Mouse (Mus musculus) embryonic facial prominence, embryonic 15.5 days (tissue): Measurements from ENCODE around the gene Iqgap3. TPM values are rescaled to one million over a fixed set of nuclear protein-coding genes. Genes with fewer than 3 reads are reported as not detected.

Experiments used
- ATAC-seq: fragments of 200-750 bp; cut with Nextera tagmentation; 2 replicates; pipeline ENCODE4 v1.8.0; 2017; ENCODE audit warnings: low read depth, moderate TSS enrichment; ENCODE audit not compliant: insufficient number of reproducible peaks, low FRiP score, low TSS enrichment
- H3K27ac ChIP-seq: fragments of 300-500 bp; sonication (generic); replicated peaks from 2 replicates; pipeline ENCODE4 v1.5.1; 2015; ENCODE audit warnings: mild to moderate bottlenecking, inconsistent platforms
- H3K27me3 ChIP-seq: fragments of 300-500 bp; sonication (generic); 2 replicates; pipeline ENCODE4 v1.6.1; 2015; ENCODE audit warnings: inconsistent platforms
- H3K36me3 ChIP-seq: fragments of 300-500 bp; sonication (generic); 2 replicates; pipeline ENCODE4 v1.6.1; 2015; ENCODE audit warnings: mild to moderate bottlenecking, inconsistent platforms
- H3K4me1 ChIP-seq: fragments of 300-500 bp; sonication (generic); 2 replicates; pipeline ENCODE4 v1.6.1; 2015; ENCODE audit warnings: inconsistent platforms
- H3K4me2 ChIP-seq: fragments of 300-500 bp; sonication (generic); replicated peaks from 2 replicates; pipeline ENCODE4 v1.6.1; 2015; ENCODE audit warnings: mild to moderate bottlenecking, inconsistent platforms
- H3K4me3 ChIP-seq: fragments of 300-500 bp; sonication (generic); replicated peaks from 2 replicates; pipeline ENCODE4 v1.5.1; 2015; ENCODE audit warnings: mild to moderate bottlenecking, inconsistent platforms
- H3K9ac ChIP-seq: fragments of 300-500 bp; sonication (generic); 2 replicates; pipeline ENCODE4 v1.6.1; 2015; ENCODE audit warnings: inconsistent platforms
- H3K9me3 ChIP-seq: fragments of 300-500 bp; sonication (generic); replicated peaks from 2 replicates; pipeline ENCODE4 v1.6.1; 2016; ENCODE audit warnings: inconsistent platforms
- WGBS: fragments of 180-500 bp; shearing (Covaris S2); methylation state at CpG from one replicate; pipeline ENCODE4 v1.1.7; 2015; 5-methylcytosine and 5-hydroxymethylcytosine counted together
- polyA plus RNA-seq: library from polyadenylated mRNA; unstranded; fragments of >200 nt; fragmentation: Nextera tagmentation; extraction: Ambion mirVana; gene quantifications from 2 replicates; pipeline ENCODE4 v1.2.1, GENCODE M21; 2015

Iqgap3 gene
- polyA plus RNA-seq, 1 experiment from 2014 or later, result 16.8 TPM

DNA sequence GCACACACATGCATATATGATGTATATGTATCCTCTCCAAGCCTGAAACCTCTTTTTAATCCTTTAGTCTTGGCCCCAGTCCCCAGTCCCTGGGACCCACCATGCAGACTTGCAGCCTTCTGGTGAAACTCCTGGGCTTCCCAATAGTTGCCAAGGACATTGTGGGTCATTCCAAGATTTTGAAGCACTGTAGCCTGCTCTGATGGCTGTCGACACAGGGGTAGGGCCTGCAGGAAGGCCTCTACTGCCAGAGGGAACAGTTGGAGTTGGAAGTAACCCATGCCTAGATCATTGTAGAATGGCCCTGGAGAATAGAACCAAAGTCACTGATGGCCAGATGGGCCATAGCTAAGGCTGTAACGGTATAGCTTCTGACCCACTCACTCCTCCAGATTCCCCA is 7.4 kb upstream of the Iqgap3 start:
- H3K36me3 ChIP-seq, result no peaks in the 10 kb centered on the region
- WGBS, result 85% methylated on average over 2 of the region's 2 CpGs
- H3K4me1 ChIP-seq, result no peaks in the 10 kb centered on the region
- no peaks in the 10 kb centered on the region for H3K27me3 ChIP-seq
- H3K4me3 ChIP-seq, result no peak overlapping the region
- H3K4me2 ChIP-seq, result no peak overlapping the region
- no peak for ATAC-seq
- H3K27ac ChIP-seq, result no peak overlapping the region
- no peak overlapping the region for H3K9ac ChIP-seq
- H3K9me3 ChIP-seq, result no peaks in the 10 kb centered on the region

DNA sequence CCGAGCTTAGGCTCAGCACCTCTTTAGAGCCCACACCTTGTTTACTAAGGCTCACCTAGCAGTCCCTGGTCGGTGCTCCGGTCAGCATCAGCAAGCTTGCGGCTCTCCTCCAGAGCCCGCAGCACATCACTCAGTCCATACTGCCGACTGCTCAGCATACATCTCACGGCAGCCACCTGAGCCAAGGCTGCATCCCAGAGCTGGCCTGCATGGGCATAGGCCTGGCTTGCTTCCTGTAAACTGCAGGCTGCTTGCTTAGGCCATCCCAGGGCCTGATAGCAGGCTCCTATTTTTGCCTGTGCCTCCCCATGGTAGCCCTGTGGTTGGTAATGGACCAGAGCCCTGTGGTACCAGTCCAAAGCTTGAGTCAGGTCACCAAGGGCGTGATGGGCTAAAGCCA is 7.0 kb upstream of the Iqgap3 start:
- 81% methylated on average over 8 of the region's 8 CpGs for WGBS
- Histone ChIP-seq H3K4me1 (no peaks in the 10 kb centered on the region), H3K9ac (no peak overlapping the region), H3K27ac (no peak overlapping the region), H3K4me2 (no peak overlapping the region), H3K27me3 (no peaks in the 10 kb centered on the region), H3K4me3 (no peak overlapping the region), H3K36me3 (no peaks in the 10 kb centered on the region), H3K9me3 (no peaks in the 10 kb centered on the region)
- ATAC-seq, result no peak

DNA sequence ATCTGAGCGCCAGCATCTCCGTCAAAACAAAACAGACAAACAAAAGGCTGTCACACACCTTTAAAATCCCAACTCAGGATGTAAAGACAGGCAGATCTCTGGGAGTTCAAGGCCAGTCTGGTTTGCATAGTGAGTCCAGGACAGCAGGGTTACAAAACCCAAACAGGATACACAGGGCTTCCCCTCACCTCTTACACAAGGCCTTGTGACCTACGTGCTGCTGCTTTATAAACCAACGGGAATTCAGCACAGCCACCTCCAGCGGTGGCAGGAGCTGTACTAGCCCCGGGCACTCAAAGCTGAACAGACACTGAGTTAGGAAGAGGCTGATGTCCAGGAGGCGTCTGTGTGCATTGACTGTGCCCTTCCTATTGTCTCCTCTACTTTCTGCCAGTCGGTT is 4.3 kb upstream of the Iqgap3 start:
- WGBS, result 31% methylated on average over 8 of the region's 8 CpGs
- peaks cover 9% of the 10 kb centered on the region for H3K4me1 ChIP-seq

DNA sequence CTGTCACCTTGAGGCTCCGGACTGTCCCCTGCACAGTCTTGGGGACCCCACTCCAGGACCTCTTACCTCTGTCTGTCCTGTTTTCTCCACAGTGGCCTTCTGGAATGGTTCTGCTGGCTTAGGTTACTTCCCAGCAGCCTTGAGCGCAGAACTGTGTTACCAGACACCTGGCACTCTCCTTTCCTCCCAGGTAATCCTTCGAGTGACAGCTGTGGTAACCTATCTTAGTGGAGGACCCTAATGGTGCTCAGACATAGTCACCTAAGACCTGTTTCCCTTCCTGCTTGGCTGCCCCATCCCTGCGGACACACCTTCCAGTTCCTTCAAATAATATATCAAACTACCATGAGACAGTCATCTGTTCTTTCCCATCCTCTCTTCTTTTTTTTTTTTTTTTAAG is 3.6 kb upstream of the Iqgap3 start, which contains the start of gene Ttc24:
TSS of gene Ttc24 (minus strand) at position 101 of the 400 bp plus-strand sequence.
- Histone ChIP-seq H3K4me1 (peaks cover 17% of the 10 kb centered on the region), H3K27ac (no peak within 1 kb of the TSS), H3K4me3 (no peak within 1 kb of the TSS), H3K4me2 (no peak within 1 kb of the TSS), H3K9ac (no peak within 1 kb of the TSS), H3K9me3 (no peaks in the 10 kb centered on the region), H3K27me3 (no peaks in the 10 kb centered on the region), H3K36me3 (no peaks in the 10 kb centered on the region)
- no peak for ATAC-seq
- WGBS, result 58% methylated on average over 4 of the region's 4 CpGs

More for the DNA sequence above, 4.3 kb upstream of the Iqgap3 start:
- no peaks in the 10 kb centered on the region for H3K9me3 ChIP-seq
- no peaks in the 10 kb centered on the region for H3K36me3 ChIP-seq
- H3K27me3 ChIP-seq, result no peaks in the 10 kb centered on the region
- H3K27ac ChIP-seq, result no peak overlapping the region
- H3K4me2 ChIP-seq, result no peak overlapping the region
- no peak overlapping the region for H3K4me3 ChIP-seq
- no peak overlapping the region for H3K9ac ChIP-seq
- ATAC-seq, result no peak

DNA sequence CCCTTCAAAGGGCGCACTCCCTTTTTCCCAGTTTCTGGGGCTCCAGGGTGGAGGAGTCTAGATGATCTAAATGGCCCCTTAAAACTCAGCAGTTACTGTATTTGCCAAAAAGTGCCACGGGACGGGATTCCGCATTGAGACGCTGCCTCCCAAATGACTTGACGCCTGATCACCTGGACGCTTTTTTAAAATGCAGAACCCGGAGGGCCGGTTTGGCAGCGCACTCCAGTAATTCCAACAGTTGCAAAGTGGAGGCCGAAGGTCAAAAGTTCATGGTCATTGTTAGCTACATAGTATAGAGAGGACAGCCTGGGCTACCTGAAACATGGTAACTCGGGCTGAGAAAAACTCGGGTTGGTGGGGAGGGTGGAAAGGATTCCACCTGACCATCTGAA is 450 bp downstream of the Iqgap3 start:
- Histone ChIP-seq H3K9me3 (no peaks in the 10 kb centered on the region), H3K9ac (peak overlapping the region; percentile 43), H3K27ac (no peak overlapping the region), H3K4me3 (peak overlapping the region; percentile 61), H3K36me3 (0 out of 2 replicates have a peak, but pooled peaks cover 12% of the 10 kb centered on the region), H3K4me2 (peak overlapping the region; percentile 92), H3K27me3 (no peaks in the 10 kb centered on the region), H3K4me1 (peaks cover 18% of the 10 kb centered on the region)
- 2% methylated on average over 13 of the region's 13 CpGs for WGBS
- no peak for ATAC-seq

DNA sequence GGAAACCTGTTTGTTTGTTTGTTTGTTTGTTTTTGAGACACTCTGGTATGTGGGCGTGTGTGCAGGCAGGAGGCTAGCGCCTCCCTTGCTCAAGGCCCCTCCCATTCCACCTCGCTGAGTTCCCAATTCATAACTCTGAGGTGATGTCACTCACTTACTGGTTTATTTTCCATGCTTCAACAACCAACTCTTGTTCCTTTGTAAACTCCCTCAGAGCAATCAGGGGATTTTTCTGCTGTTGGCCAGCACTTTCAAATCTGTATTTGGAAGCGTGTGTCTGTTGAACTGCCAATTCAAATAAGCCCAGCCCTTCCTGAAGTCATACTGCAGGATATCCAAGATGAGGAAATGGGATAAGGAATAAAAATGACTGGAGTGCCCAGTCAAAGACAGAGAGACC is 892 bp downstream of the Iqgap3 start:
- H3K4me1 ChIP-seq, result peaks cover 18% of the 10 kb centered on the region
- peak overlapping the region; percentile 61 for H3K4me3 ChIP-seq
- peak overlapping the region; percentile 92 for H3K4me2 ChIP-seq
- H3K27ac ChIP-seq, result no peak overlapping the region
- ATAC-seq, result no peak
- H3K36me3 ChIP-seq, result 0 out of 2 replicates have a peak, but pooled peaks cover 12% of the 10 kb centered on the region
- no peaks in the 10 kb centered on the region for H3K27me3 ChIP-seq
- WGBS, result 5% methylated on average over 4 of the region's 4 CpGs
- no peaks in the 10 kb centered on the region for H3K9me3 ChIP-seq
- H3K9ac ChIP-seq, result 0 out of 2 replicates have a peak overlapping the region, but pooled peaks have one; percentile 43

DNA sequence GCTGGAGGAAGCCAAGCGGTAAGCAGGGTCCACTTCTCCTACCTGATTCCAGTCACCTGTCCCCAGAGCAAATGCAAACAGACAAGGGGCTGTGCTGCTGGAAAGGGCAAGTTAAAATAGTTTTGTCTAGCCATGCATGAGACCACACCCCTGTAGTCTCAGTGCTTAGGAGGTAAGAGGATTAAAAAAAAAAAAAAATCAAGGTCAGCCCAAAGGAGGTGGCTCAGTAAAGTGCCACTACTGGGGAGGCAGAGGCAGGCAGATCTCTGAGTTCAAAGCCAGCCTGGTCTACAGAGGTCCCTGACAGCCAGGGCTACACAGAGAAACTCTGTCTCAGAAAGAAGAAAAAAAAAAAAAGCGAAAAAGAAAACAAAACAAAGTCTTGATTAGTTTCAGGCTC is 2.2 kb downstream of the Iqgap3 start:
- WGBS, result 91% methylated on average over 2 of the region's 2 CpGs
- H3K4me3 ChIP-seq, result no peak overlapping the region
- H3K27me3 ChIP-seq, result no peaks in the 10 kb centered on the region
- H3K9me3 ChIP-seq, result no peaks in the 10 kb centered on the region
- H3K4me2 ChIP-seq, result no peak overlapping the region
- H3K9ac ChIP-seq, result no peak overlapping the region
- H3K36me3 ChIP-seq, result peaks cover 22% of the 10 kb centered on the region
- H3K27ac ChIP-seq, result no peak overlapping the region
- ATAC-seq, result no peak
- H3K4me1 ChIP-seq, result peaks cover 18% of the 10 kb centered on the region

DNA sequence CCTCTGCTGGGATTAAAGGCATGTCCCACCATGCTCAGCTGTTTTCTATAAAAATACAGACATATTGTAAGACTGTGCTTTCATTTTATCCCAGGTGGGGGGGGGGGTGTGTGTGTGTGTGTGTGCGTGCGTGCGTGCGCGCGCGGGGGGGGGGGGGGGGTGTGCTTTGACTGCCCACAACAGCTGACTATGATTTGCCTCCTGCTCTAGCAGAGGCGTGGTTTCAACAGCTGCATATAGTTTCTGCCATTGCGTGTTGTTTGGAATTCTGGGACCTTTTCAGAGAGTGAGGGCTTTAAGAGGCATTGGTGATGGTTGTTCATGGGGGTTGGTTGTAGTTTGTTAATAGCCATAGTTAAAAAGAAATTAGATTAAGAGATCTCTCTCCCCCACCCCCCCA is 3.7 kb downstream of the Iqgap3 start:
- WGBS, result 77% methylated on average over 9 of the region's 9 CpGs
- Histone ChIP-seq H3K4me3 (no peak overlapping the region), H3K27ac (peak overlapping the region; percentile 39; the same call in 1 of the 2 replicates), H3K9ac (no peak overlapping the region), H3K9me3 (no peaks in the 10 kb centered on the region), H3K4me2 (no peak overlapping the region), H3K4me1 (peaks cover 18% of the 10 kb centered on the region), H3K36me3 (peaks cover 36% of the 10 kb centered on the region), H3K27me3 (no peaks in the 10 kb centered on the region)
- ATAC-seq, result no peak

DNA sequence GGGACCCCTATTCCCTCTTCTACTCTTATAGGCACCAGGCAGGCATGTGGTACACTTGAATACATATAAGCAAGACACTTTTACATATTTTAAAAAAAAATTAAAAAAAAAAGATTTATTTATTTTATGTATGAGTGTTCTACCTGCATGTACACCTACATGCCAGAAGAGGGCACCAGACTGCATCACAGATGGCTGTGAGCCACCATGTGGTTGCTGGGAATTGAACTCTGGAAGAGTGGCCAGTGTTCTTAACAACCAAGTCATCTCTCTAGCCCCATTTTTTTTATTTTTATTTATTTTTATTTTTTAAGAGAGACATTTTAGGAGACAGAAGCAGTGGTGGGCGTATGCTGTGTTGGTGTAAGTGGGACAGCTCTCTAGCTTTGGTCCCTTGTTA is 5.9 kb downstream of the Iqgap3 start:
- no peak overlapping the region for H3K4me2 ChIP-seq
- H3K9ac ChIP-seq, result no peak overlapping the region
- ATAC-seq, result no peak
- peaks cover 6% of the 10 kb centered on the region for H3K4me1 ChIP-seq
- peaks cover 59% of the 10 kb centered on the region for H3K36me3 ChIP-seq
- 75% methylated on average over 1 of the region's 1 CpGs for WGBS
- H3K9me3 ChIP-seq, result no peaks in the 10 kb centered on the region
- no peaks in the 10 kb centered on the region for H3K27me3 ChIP-seq
- H3K27ac ChIP-seq, result no peak overlapping the region
- no peak overlapping the region for H3K4me3 ChIP-seq

DNA sequence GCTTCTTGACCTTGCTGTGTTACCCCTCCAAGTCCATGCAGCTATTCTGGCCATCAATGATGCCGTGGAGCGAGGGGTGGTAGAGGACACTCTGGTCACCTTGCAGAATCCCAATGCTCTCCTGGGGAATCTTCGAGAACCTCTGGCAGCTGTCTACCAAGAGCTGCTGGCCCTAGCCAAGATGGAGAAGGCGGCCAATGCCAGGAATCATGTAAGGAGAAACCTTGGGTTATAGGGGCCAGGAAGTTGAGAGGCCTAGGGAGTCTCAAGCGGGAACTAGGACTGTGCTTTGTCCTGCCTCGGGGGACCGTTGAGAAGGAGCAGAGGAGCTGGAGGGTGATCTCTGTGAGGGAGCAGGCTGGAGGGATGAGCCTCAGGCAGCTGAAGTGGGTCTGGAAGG is 8.3 kb downstream of the Iqgap3 start:
- H3K4me3 ChIP-seq, result no peak overlapping the region
- H3K9me3 ChIP-seq, result no peaks in the 10 kb centered on the region
- no peaks in the 10 kb centered on the region for H3K27me3 ChIP-seq
- no peaks in the 10 kb centered on the region for H3K4me1 ChIP-seq
- peaks cover 66% of the 10 kb centered on the region for H3K36me3 ChIP-seq
- H3K27ac ChIP-seq, result no peak overlapping the region
- H3K9ac ChIP-seq, result no peak overlapping the region
- H3K4me2 ChIP-seq, result no peak overlapping the region
- WGBS, result 88% methylated on average over 7 of the region's 7 CpGs
- ATAC-seq, result no peak

DNA sequence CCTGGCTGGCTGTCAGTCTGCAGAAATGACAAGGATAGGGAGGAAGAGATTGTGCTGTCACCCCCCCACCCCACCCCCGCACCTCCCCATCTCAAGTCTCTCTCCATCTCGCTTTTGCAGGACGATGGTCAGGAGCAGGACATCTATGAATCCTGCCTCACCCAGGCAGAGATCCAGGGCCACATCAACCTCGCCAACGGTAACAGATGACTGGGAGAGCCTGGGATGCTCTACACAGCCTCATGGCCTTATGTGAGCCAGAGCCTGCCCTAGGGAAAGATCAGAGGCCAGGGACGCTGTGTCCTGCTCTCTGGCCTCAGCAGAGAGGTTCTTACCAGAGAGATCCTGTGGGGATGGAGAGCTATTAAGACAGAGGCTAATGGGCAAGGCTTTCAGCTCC is 8.8 kb downstream of the Iqgap3 start:
- Histone ChIP-seq H3K9ac (no peak overlapping the region), H3K4me1 (no peaks in the 10 kb centered on the region)
- WGBS, result 91% methylated on average over 6 of the region's 6 CpGs

DNA sequence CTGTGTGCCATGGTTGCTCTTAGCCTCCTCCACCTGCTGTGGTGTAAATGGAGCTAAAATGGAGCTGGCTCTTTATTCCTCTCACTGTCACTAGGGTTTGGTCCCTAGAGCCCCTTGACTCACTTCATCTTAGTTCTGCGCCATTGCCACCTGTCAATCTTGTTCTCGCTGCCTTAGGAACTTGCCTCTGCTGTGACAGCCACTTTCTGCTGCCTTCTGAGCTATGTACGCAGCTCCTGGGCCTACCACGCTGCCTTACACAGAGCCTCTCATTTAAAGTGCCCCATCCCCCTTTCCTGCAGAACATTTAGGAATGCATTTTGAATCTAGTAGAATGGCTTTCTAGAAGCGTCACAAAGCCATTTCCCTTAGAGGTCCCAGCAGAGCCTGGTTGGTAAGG is 12.4 kb downstream of the Iqgap3 start:
- Histone ChIP-seq H3K9me3 (no peaks in the 10 kb centered on the region), H3K4me3 (no peak overlapping the region), H3K4me1 (no peaks in the 10 kb centered on the region), H3K27me3 (no peaks in the 10 kb centered on the region), H3K36me3 (peaks cover 67% of the 10 kb centered on the region), H3K27ac (no peak overlapping the region), H3K4me2 (no peak overlapping the region), H3K9ac (no peak overlapping the region)
- WGBS, result 85% methylated on average over 5 of the region's 5 CpGs
- no peak for ATAC-seq

More for the DNA sequence above, 8.8 kb downstream of the Iqgap3 start:
- ATAC-seq, result no peak
- H3K9me3 ChIP-seq, result no peaks in the 10 kb centered on the region
- H3K27me3 ChIP-seq, result no peaks in the 10 kb centered on the region
- no peak overlapping the region for H3K27ac ChIP-seq
- H3K4me3 ChIP-seq, result no peak overlapping the region
- peaks cover 66% of the 10 kb centered on the region for H3K36me3 ChIP-seq
- H3K4me2 ChIP-seq, result no peak overlapping the region
